ENCODE assay signal across 1 mouse cellular context in the genomic region with DNA sequence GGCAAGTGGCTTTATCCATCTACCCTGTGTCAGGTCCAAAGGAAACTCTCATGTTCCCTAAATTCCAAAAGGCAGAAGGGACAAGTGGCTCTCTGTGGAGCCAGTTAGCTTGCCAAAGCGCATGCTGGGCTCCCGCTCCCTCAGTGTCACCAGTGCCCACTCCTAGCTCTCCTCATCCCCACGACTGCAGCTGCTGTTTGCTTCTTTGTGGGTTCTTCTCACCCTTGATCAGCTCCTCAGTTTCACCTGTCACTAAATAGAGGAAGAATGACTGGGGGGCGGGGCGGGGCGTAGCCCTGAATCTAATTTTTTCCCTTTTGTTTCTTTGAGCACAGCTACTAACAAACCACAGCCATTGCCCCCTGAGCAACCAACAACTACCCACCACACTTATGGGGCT.
TF ChIP-seq lines count a peak whose summit lies in the region.

No protein-coding gene starts in this region.

TF ChIP-seq in CH12.LX, 34 proteins besides CTCF, POLR2A, EP300 and RAD21 (continued from another document):
- no peak for TF ChIP-seq MXI1 (IDR thresholded peaks at IDR 0.05; ENCODE audit: low read depth, low read length)
- TF ChIP-seq PAX5 (IDR thresholded peaks at IDR 0.05; ENCODE audit: low read length), result no peak
- no peak for TF ChIP-seq ZNF384 (IDR thresholded peaks at IDR 0.05; ENCODE audit: low read depth, low read length)
- TF ChIP-seq ZKSCAN1 (IDR thresholded peaks at IDR 0.05; ENCODE audit: borderline replicate concordance, low read depth, low read length), result no peak
- TF ChIP-seq BHLHE40 (IDR thresholded peaks at IDR 0.05; ENCODE audit: low read depth, low read length), result no peak
- TF ChIP-seq ELF1 (IDR thresholded peaks at IDR 0.05; ENCODE audit: low read depth, low read length), result no peak
- no peak for TF ChIP-seq CHD2 (IDR thresholded peaks at IDR 0.05; ENCODE audit: low read length)
- no peak for TF ChIP-seq GABPA (IDR thresholded peaks at IDR 0.05; ENCODE audit: insufficient replicate concordance, low read depth, low read length)
- no peak for TF ChIP-seq IRF4 (IDR thresholded peaks at IDR 0.05; ENCODE audit: low read depth, low read length)
- TF ChIP-seq RCOR1 (conservative IDR thresholded peaks at IDR 0.05; ENCODE audit: low read depth, low read length), result no peak
- no peak for TF ChIP-seq JUND (conservative IDR thresholded peaks at IDR 0.05; ENCODE audit: low read depth, low read length)
- TF ChIP-seq NRF1 (IDR thresholded peaks at IDR 0.05; ENCODE audit: low read depth, low read length), result no peak
